Mouse (Mus musculus) liver, embryonic 14.5 days (tissue): ENCODE results near the gene Ggact.

Source experiments
- CTCF ChIP-seq: IDR thresholded peaks from 2 replicates; pipeline ENCODE4 v1.5.1; 2016; ENCODE audit warnings: antibody characterized with exemption, low read depth, control low read depth
- EP300 ChIP-seq: IDR thresholded peaks from 2 replicates; pipeline ENCODE4 v1.6.1; 2016; ENCODE audit warnings: antibody characterized with exemption, low read depth

DNA sequence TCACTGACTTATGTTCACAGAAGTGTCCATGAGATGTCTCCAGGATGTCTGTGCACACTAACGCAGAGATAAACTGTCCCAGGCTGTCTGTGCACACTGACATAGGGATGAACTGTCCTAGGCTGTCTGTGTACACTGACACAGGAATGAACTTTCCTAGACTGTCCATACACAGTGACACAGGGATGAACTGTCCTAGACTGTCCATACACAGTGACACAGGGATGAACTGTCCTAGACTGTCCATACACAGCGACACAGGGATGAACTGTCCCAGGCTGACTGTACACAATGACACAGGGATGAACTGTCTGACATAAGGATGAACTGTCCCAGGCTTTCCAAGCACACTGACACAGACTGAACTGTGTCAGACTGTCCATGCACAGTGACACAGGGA lies 88.1 kb downstream of the Ggact start:
- TF ChIP-seq CTCF (no peak), EP300 (no peak)
